Mouse (Mus musculus): ENCODE measurements around the gene Htr6.

The Htr6 gene

DNA sequence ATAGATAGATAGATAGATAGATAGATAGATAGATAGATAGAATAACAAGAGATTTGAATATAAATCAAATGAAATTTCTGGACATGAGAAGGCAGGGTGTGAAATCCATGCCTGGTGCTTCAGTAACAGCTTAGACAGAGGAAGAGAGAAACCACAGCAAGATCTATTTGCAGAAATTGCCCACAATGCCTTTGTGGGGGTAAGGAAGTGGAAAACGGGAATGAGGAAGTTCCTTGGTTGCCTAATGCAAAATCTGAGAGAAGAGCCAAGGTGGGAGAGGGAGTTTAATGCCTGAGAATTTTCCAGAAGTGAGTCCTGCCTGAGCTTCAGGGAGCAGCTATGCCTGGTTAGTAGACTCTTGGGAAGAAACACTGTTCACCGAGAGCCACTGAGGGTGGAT lies 31.8 kb downstream of the Htr6 start:
- no peak for DNase-seq

DNA sequence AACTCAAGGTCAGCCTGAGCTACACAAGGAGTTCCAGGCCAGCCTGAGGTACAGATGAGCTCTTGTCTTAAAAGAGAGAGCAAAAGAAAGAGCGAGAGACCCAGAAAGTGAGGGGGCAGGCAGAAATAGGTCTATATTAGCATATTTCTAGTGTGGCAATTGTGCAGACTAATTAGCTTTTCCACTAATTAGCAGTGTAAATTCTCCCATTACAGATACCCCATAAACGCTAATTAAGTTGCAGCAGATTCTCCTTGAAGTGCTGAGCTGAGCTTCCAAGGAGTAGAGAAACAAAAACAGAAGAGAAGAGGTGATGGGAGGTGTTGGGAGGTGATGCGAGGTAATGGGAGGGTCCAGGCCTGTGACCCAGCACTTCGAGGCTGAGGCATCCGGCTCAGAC lies 32.8 kb downstream of the Htr6 start:
- DNase-seq = no peak

DNA sequence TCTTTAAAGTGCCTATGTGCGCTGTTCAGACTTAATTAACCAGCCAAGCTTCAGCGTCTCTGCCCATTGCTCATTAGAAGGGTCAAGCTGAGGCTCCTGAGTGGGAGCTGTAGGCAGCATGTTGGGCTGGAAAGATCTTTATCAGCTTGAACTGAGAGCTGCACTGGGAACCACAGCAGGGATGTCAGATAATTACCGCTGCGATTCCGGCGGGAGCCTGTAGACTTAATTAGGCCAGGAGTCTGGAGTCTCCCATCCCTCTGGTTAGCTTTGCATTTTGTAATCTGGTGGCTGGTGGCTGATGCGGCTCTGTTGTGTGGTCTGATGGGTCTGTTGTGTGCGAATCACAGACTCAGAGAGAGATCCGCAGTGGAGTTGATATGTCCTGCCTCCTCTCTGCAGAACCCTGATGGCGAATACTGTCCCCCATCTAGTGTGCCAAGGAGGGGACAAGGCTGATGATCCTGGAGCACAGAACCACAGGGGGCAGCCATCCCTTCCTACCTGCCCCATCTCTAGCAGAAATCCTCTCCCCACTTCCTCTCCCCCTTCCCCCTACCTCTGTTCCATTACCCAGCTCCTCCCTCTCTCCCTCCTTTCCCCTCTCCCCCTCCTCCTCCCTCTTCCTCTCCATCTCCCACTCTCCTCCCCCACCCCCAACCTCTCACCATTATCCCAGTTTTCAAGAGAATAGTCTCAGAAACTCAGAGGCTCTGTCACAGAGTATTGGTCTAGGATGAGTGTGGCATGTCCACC lies 35.1 kb downstream of the Htr6 start:
- DNase-seq = no peak

DNA sequence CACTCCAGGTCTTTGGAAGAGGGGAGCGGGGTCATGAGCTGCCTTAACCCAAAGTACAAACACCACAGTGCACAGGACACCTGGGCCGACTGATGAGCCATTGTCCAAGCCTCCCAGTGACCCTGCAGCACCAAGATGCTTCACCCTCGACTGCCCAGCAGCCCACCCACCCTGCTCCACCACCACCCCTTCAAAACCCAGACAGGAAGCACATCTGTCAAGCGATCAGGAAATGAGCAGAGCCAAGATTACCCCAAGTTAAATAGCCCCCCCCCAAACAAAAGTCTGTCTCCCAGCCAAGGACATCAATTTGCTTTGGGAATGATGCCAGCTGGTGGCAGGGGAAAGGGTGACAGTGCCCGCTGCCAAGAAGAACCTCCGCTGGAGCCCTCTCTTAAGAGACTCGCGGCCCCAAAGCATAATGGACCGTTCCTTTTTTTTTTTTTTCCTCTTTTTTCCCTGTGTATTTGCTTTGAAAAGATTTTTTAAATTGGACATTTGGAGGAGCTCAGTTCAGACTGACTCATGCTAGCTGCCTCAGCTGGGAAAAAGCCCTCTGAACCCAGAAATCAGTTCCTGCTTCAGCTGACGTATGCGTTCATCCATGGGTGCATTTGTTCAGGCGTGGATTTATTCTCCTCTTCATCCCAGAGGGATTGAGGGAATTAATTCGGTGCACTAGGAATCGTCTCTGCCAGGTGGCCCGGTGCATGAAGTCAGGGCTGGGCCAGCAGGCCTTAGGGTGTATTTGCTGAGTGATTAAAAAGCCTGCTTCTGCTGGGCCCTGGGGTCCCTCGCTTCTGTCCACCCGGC lies 37.4 kb downstream of the Htr6 start:
- peak; percentile 56 for DNase-seq

DNA sequence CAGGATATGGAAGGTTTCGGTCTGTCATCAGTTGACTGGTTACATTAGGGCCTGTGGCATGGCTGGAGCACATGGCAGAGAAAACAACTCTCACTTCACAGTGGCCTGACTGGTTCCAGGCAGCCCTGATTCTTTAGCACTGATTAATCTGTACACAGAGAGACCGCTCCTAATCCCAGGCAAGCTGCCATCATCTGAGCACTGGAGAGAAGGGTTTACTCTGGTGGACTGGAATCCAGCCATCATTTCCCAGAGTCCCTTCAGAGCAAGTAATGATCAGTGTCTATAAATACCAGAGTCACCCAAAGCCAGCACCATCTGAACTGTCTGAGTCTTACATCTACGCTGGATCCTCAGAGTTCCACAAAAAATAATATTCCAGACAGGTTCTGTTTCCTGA lies 39.6 kb downstream of the Htr6 start:
- no peak for DNase-seq

DNA sequence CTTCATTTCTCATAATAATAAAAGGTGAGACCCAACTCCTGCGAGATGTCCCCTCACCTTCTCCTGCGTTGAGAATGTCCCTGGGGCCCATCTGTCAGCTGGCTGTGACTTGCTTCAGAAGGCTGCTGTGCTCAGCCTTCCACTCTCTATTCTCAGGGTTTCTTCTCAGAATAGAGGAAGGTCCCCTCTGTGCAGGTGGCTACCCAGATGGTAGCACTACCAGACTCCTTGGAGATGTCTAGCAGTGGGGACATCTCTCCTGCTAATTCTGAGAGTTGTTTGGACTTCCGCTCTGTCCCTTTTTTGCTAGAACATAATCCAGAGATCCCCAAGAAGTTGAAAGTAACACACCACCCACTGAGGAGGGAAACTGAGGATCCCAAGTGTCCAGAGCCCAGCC lies 40.4 kb downstream of the Htr6 start:
- no peak for DNase-seq

DNA sequence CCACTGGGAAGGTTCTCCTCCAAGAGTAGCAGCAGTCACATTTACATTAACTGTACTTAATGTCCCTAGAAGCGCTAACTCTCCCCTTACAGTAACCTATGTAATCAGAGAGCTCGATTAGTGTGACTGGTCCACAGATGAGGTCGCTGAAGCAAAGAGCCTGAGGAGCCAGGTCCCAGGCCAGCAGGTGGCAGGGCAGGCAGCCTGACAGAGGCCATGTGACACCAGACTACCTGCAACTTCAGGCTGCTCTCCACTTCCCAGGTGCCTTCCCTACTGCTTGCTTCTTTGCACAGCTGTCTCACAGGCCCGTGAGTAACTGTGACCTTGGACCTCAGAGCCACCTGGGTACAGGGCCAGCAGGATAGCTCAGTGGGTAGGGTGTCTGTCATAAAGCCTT lies 40.8 kb downstream of the Htr6 start:
- peak; percentile 26 for DNase-seq

DNA sequence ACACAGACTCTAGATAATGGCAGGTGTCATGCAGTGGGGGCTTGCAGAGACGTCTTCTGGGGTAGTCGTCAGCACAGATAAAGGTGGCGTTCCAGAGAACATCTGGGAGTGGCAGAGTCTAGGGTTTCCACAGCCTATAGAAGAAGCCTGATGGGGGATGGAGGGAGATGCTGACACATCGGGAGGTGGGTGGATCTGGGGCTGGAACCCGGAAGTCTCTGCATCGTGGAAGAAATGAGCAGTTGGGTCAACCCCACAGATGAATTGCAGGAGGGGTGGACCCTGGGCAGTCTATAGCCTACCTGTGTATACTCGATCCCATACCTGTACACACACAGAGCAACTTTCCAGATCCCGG lies 41.4 kb downstream of the Htr6 start:
- DNase-seq = no peak

DNA sequence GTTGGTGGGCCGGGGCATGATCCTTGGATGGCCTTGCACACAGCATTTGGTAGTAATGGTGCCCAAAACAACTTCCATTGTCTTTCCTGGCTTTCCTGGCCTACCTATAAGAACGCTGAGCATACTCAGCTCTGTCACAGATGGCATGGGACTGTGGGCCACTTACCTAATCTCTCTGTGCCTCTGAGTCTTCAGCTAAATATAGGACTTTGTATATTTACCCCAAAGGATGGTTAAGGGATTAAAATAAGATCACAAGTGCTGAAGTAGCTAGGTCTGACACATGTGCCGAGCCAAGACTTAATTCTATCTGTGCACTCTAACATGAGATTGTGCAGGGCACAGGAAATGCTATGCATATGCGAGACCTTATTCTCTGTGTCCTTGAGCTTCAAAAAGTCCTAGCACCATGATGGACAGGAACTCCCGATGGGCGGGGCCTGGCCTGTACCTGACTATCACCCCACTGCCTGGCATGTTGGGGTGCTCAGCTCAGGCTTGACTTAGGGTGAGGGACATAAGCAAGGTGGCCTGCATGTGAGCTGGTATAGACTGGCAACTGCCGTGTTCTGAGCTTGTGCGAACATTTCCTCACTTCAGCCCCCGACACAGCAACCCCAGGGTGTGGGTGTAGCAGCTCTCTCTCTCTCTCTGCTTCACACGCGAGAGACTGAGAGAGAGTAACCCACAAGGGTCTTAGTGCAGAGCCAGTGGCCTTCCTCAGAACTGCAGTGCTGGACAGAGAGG lies 41.9 kb downstream of the Htr6 start:
- DNase-seq = no peak

DNA sequence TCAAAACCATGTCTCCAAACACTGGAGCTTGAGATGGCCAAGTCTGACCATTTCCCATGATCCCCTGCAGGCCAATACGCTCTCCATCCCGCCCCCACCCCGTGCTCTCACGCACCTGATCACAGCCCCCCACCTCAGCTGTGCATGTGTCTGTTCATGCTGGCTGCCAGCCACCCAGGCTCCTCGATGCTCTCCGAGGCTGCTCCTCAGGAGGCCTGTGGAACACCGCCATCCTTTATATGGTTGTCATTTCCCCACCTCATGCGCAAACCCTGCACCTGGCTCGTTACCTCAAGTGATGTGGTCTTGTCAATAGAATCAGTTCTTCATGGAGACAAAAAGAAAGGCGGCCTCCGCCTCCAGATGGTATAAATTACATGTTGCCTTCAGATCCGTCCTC lies 42.8 kb downstream of the Htr6 start:
- DNase-seq = no peak

DNA sequence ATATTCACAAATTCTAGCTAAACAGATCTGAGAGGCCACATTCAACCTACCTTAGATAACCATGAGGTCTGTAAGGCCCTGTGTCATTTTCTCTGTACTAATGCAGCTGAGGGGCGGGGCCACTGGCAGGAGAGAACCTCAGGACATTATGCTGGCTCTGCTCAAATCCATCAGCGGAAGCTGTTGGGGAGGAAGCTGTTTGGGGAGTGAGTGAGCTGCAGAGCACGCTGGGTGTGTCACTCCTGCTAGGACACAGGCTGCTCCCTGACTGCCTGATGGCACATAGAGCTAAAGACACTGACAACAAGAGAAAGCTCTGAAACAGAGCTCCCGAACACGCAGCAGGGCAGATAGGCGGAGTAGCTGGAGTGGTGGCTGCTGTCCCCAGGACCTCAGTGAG lies 44.7 kb downstream of the Htr6 start:
- DNase-seq = no peak

DNA sequence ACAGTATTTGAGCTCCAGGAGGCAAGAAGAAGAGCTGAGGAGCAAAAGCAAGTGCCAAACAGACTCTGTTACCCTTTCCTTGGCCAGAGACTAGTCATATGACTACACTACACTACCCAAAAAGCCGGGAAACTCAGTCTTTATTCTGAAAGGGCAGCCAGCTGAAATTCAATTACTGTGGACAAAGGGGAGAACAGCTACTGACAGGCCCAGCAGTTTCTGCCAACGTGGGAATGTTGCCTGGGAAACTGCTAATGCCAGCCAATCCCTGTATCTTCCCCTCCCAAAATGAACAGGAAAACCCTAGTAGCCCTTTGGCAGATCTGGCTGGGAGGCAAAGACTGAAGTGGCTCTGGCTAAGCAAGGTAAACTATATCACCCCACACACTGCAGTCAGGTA lies 51.0 kb downstream of the Htr6 start:
- DNase-seq = no peak

DNA sequence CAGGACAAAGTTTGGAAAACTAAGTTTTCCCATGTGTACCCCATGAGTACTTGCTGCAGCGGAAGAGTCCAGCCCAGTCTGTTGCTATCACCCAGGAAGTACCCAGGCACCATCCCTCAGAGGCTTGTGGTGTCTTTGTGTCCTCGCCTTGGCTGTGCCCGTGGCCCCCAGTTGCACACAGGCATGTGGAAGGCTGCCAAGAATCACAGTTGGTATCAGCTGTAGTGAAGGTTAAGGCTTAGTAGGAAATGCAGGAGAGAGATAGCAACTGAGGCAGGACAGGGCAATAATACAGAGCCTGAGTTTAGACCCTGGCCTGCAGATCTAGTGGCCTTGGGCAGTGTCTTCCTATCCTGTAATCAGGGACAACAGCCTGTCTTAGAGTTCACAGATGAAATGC lies 55.0 kb downstream of the Htr6 start:
- DNase-seq = no peak

DNA sequence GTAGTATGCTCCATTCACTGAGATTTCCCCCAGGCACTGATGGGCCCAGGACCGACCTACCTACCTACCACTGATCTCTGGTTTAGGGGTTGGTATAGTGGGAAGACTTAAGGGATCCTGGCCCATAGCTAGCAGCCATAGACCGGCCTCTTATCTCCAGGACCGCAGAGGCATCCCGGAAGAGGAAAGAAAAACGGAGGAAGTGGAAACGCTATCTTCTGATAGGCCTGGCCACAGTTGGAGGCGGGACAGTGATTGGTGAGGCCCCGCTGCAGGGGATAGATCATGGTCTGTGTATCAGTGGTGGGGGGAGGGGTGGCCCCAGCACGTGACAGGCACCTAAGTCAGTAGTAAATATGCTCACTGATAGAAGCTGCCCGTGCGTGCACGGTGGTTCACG lies 56.0 kb downstream of the Htr6 start:
- no peak for DNase-seq

DNA sequence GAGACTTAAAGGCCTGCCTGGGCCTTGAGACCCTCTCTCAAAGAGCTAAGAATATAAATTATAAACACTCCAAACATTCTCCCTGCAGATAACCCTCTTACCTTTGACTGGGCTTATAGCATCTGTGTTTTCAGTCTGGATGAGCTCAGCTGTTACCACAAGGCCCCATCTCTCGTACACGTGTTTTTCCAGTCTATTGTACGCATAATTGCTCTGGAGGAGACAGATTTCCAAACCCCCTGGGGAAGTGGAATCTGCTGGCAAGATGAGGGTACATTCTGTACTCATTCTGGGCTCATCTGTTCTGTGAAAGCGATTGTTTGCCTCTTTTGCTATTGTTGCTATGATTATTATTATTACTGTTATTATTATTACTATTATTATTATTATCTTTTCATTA lies 56.4 kb downstream of the Htr6 start:
- DNase-seq = no peak

DNA sequence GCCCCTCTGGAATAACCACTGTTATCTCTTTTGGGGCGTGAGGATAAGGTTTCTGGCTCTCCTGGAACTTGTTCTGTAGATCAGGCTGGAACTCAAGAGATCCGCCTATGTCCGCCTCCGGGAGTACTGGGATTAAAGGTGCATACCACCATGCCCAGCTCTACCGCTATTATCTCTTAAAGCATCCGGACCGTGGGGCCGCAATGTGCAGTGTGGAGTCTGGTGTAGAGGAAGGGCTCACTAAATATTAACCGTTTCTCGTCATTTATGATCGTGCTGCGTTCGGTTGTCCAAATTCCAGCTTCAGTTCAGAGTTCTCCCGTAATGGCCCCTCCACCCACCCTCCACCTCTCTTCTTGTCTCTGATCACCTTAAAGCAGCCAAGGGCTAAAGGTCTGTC lies 57.0 kb downstream of the Htr6 start:
- no peak for DNase-seq

DNA sequence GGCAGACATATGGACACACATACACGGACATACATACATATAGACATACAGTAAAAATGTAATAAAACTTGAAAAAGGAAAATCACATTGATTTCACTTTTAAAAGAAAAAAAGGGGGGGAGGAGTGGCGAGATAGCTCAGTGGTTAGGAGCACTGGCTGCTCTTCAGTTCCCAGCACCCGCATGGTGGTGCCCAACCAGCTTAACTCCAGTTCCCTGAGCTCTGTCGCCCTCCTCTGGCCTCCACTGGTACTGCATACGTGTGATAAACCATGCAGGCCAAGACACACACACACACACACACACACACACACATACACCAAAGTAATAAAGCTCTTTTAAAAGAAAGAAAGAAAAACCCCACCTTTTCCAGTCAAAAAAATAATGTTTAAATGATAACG lies 60.6 kb downstream of the Htr6 start:
- peak; percentile 27 for DNase-seq

DNA sequence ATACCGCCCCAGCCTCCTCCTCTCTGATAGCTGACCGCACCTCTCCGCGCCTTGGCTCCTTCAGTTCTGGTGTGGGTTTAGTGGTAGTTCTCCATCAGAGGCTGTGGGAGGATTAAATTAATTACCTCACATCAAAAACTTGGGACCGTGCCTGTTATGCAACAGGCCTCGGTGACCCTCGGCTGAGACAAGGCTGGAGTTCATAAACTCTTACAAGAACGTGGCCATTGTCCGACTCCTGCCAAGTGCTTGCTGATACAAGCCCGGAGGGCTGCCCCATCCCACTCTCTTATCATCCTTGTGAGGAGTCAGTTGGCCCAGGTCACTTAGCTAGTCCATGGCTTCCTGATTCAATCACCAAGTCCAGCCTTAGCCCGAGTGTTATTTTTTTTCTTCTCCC lies 62.1 kb downstream of the Htr6 start:
- DNase-seq = peak; percentile 38

DNA sequence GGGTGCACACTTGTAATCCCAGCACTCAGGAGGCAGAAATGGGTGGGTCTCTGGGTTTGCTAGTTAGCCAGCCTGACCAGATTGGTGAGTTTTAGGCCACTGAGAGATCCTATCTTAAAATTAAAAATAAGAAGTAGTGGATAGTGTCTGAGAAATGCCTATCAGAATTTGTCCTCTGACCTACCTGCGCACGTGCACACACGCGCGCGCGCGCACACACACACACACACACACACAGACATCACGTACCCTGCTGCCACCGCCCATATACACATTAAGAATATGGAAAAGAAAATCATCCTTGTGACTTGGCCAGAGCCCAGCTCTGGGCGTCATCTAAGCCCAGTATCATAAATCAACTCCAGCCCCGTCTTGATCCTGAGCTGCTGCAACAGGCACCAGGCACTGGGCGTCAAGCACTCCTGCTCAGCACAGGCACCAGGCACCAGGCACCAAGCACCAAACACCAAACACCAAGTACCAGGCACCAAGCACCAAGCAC lies 64.1 kb downstream of the Htr6 start:
- no peak for DNase-seq

Measured in kidney, postnatal 10 days (tissue).